Mouse (Mus musculus) hindbrain, embryonic 14.5 days (tissue): ENCODE measurements at regions not wholly inside any gene's neighbourhood (a gene's known extent, or its start where the extent isn't known, plus 50 kb on each side); places are given as distances from the start of the nearest gene placed in this dataset.

Experiments
- ATAC-seq: fragments of 200-750 bp; cut with Nextera tagmentation; 2 replicates; pipeline ENCODE4 v1.8.0; 2017; ENCODE audit warnings: moderate number of reproducible peaks, mild to moderate bottlenecking, moderate TSS enrichment, moderate library complexity; ENCODE audit not compliant: low FRiP score
- DNase-seq: peaks from one replicate; pipeline ENCODE4 v3.0.0-alpha.2; 2015; ENCODE audit warnings: low spot score
- H3K27ac ChIP-seq: fragments of 300-500 bp; sonication (generic); 2 replicates; pipeline ENCODE4 v1.5.1; 2014; ENCODE audit warnings: mild to moderate bottlenecking, moderate library complexity
- H3K27me3 ChIP-seq: fragments of 300-500 bp; sonication (generic); 2 replicates; pipeline ENCODE4 v1.6.1; 2014; ENCODE audit warnings: mild to moderate bottlenecking, low read length, mixed read lengths; ENCODE audit not compliant: control insufficient read depth, insufficient read depth
- H3K36me3 ChIP-seq: fragments of 300-500 bp; sonication (generic); replicated peaks from 2 replicates; pipeline ENCODE4 v1.6.1; 2014; ENCODE audit not compliant: control insufficient read depth, insufficient read depth
- H3K4me1 ChIP-seq: fragments of 300-500 bp; sonication (generic); replicated peaks from 2 replicates; pipeline ENCODE4 v1.6.1; 2014; ENCODE audit warnings: antibody characterized with exemption, low read length, mixed read lengths; ENCODE audit not compliant: control insufficient read depth, insufficient read depth
- H3K4me2 ChIP-seq: fragments of 300-500 bp; sonication (generic); replicated peaks from 2 replicates; pipeline ENCODE4 v1.6.1; 2014; ENCODE audit warnings: mild to moderate bottlenecking, moderate library complexity
- H3K4me3 ChIP-seq: fragments of 300-500 bp; sonication (generic); replicated peaks from 2 replicates; pipeline ENCODE4 v1.5.1; 2014; ENCODE audit warnings: mild to moderate bottlenecking, low read length
- H3K9ac ChIP-seq: fragments of 300-500 bp; sonication (generic); 2 replicates; pipeline ENCODE4 v1.6.1; 2014
- H3K9me3 ChIP-seq: fragments of 300-500 bp; sonication (generic); 2 replicates; pipeline ENCODE4 v1.6.1; 2016; ENCODE audit warnings: low read length; ENCODE audit not compliant: control insufficient read depth
- WGBS: fragments of 180-500 bp; shearing (Covaris S2); extraction: QIAGEN DNeasy Blood & Tissue Kit; methylation state at CpG from one replicate; pipeline ENCODE4 v1.1.7; 2014; 5-methylcytosine and 5-hydroxymethylcytosine counted together

DNA sequence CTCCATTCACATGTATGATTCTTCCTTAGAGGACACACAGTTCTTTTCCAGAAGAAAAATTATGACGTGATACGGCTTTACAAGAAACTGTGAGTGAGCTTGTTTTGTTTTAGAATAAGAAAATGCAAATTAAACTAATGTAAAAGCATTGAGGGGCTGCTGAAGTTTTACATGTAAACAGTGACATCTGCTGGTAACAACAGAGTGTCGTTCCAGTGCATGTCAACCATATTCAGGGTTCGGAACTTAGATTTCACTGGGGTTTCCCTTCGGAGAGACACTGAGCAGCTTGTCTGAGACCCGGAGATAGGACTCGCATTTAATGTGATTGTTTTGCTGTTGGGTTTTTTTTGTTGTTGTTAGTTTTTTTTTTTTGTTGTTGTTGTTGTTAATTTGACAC lies 148.4 kb upstream of the Ube3a start:
- H3K4me2 ChIP-seq = no peak overlapping the region
- H3K9me3 ChIP-seq = no peaks in the 10 kb centered on the region
- 0 out of 2 replicates have a peak, but pooled peaks have one; percentile 57 for ATAC-seq
- H3K4me1 ChIP-seq = no peaks in the 10 kb centered on the region
- 55% methylated on average over 7 of the region's 7 CpGs for WGBS
- H3K27me3 ChIP-seq = no peaks in the 10 kb centered on the region
- peak; percentile 79 for DNase-seq
- no peak overlapping the region for H3K4me3 ChIP-seq
- H3K27ac ChIP-seq = no peak overlapping the region
- H3K9ac ChIP-seq = no peak overlapping the region
- no peaks in the 10 kb centered on the region for H3K36me3 ChIP-seq
